Mouse (Mus musculus): ENCODE measurements around the gene Gm1113. TPM values are rescaled to one million over a fixed set of nuclear protein-coding genes. Genes with fewer than 3 reads are reported as not detected.

Gm1113 gene
- polyA plus RNA-seq (2016; fragmentation: Nextera tagmentation; extraction: Ambion mirVana), result not detected in 2 replicates

GRCm38 (mm10) chr9:35518169-35518568, at the start of gene Gm1113:
Gene Gm1113, minus strand, starts transcription at chr9:35518269.
- H3K9me3 ChIP-seq (replicated peaks), result no peaks in the 10 kb centered on the region
- WGBS, result 79% methylated on average over 3 of the region's 3 CpGs
- ATAC-seq (ENCODE audit: low FRiP score), result no peak

GRCm38 (mm10) chr9:35564536-35565240, 46.6 kb upstream of the Gm1113 start:
- WGBS, result 94% methylated on average over 5 of the region's 5 CpGs
- H3K9me3 ChIP-seq (replicated peaks), result no peaks in the 10 kb centered on the region
- no peak overlapping the region for H3K4me3 ChIP-seq
- no peaks in the 10 kb centered on the region for H3K27me3 ChIP-seq
- peaks cover 41% of the 10 kb centered on the region for H3K36me3 ChIP-seq
- no peak overlapping the region for H3K9ac ChIP-seq
- no peak overlapping the region for H3K27ac ChIP-seq
- H3K4me1 ChIP-seq, result peaks cover 16% of the 10 kb centered on the region
- ATAC-seq (ENCODE audit: low FRiP score), result no peak
- H3K4me2 ChIP-seq (replicated peaks), result no peak overlapping the region

More at GRCm38 (mm10) chr9:35518169-35518568, at the start of gene Gm1113:
- Histone ChIP-seq H3K27me3 (peaks cover 3% of the 10 kb centered on the region; the same call in 1 of the 2 replicates), H3K9ac (no peak within 1 kb of the TSS), H3K36me3 (no peaks in the 10 kb centered on the region), H3K27ac (no peak within 1 kb of the TSS), H3K4me3 (no peak within 1 kb of the TSS), H3K4me1 (peaks cover 1% of the 10 kb centered on the region; the same call in 1 of the 2 replicates), H3K4me2 (replicated peaks) (no peak within 1 kb of the TSS)

- WGBS, result 96% methylated on average over 6 of the region's 6 CpGs
- Histone ChIP-seq H3K9me3 (replicated peaks) (no peaks in the 10 kb centered on the region), H3K27ac (no peak overlapping the region), H3K4me1 (peaks cover 13% of the 10 kb centered on the region), H3K4me2 (replicated peaks) (no peak overlapping the region), H3K9ac (no peak overlapping the region), H3K36me3 (peaks cover 28% of the 10 kb centered on the region), H3K4me3 (no peak overlapping the region), H3K27me3 (0 out of 2 replicates have a peak, but pooled peaks cover 8% of the 10 kb centered on the region)
- no peak for ATAC-seq (ENCODE audit: low FRiP score)
Observed at GRCm38 (mm10) chr9:35561583-35561982, 43.5 kb upstream of the Gm1113 start.

- no peak overlapping the region for H3K4me2 ChIP-seq (replicated peaks)
- ATAC-seq (ENCODE audit: low FRiP score), result no peak
- H3K9me3 ChIP-seq (replicated peaks), result no peaks in the 10 kb centered on the region
- 0 out of 2 replicates have a peak, but pooled peaks cover 8% of the 10 kb centered on the region for H3K27me3 ChIP-seq
- H3K9ac ChIP-seq, result no peak overlapping the region
- WGBS, result 96% methylated on average over 11 of the region's 11 CpGs
- H3K4me3 ChIP-seq, result no peak overlapping the region
- no peak overlapping the region for H3K27ac ChIP-seq
- peaks cover 24% of the 10 kb centered on the region for H3K36me3 ChIP-seq
- peaks cover 13% of the 10 kb centered on the region for H3K4me1 ChIP-seq
Observed at GRCm38 (mm10) chr9:35561076-35561475, 43.0 kb upstream of the Gm1113 start.

GRCm38 (mm10) chr9:35559009-35559890, 41.2 kb upstream of the Gm1113 start:
- H3K4me1 ChIP-seq, result peaks cover 13% of the 10 kb centered on the region
- 0 out of 2 replicates have a peak, but pooled peaks cover 12% of the 10 kb centered on the region for H3K27me3 ChIP-seq
- WGBS, result 2% methylated on average over 31 of the region's 31 CpGs
- peak overlapping the region; percentile 60 for H3K9ac ChIP-seq
- peak overlapping the region; percentile 45 for H3K27ac ChIP-seq
- ATAC-seq (ENCODE audit: low FRiP score), result peak; percentile 91
- H3K4me3 ChIP-seq, result peak overlapping the region; percentile 51
- H3K9me3 ChIP-seq (replicated peaks), result no peaks in the 10 kb centered on the region
- H3K4me2 ChIP-seq (replicated peaks), result peak overlapping the region; percentile 89
- peaks cover 11% of the 10 kb centered on the region for H3K36me3 ChIP-seq

- Histone ChIP-seq H3K4me3 (peak within 1 kb of the TSS; percentile 51), H3K36me3 (peaks cover 11% of the 10 kb centered on the region), H3K27ac (peak within 1 kb of the TSS; percentile 45), H3K4me2 (replicated peaks) (peak within 1 kb of the TSS; percentile 89), H3K9ac (peak within 1 kb of the TSS; percentile 60), H3K27me3 (0 out of 2 replicates have a peak, but pooled peaks cover 12% of the 10 kb centered on the region), H3K9me3 (replicated peaks) (no peaks in the 10 kb centered on the region), H3K4me1 (peaks cover 13% of the 10 kb centered on the region)
- ATAC-seq (ENCODE audit: low FRiP score), result peak; percentile 87
- under 1% methylated on average over 57 of the region's 59 CpGs for WGBS
Observed at GRCm38 (mm10) chr9:35558257-35559008, 40.4 kb upstream of the Gm1113 start, which contains the start of the genes Ddx25 and Pus3. Gene Ddx25, minus strand, starts transcription at chr9:35558528. Gene Pus3, plus strand, starts transcription at chr9:35558595.

- H3K27me3 ChIP-seq, result 0 out of 2 replicates have a peak, but pooled peaks cover 12% of the 10 kb centered on the region
- no peak overlapping the region for H3K27ac ChIP-seq
- H3K36me3 ChIP-seq, result peaks cover 8% of the 10 kb centered on the region
- WGBS, result 79% methylated on average over 12 of the region's 12 CpGs
- H3K4me1 ChIP-seq, result peaks cover 13% of the 10 kb centered on the region
- no peaks in the 10 kb centered on the region for H3K9me3 ChIP-seq (replicated peaks)
- no peak overlapping the region for H3K4me2 ChIP-seq (replicated peaks)
- ATAC-seq (ENCODE audit: low FRiP score), result no peak
- H3K9ac ChIP-seq, result no peak overlapping the region
- H3K4me3 ChIP-seq, result no peak overlapping the region
Observed at GRCm38 (mm10) chr9:35556494-35557102, 38.5 kb upstream of the Gm1113 start.

GRCm38 (mm10) chr9:35548455-35548854, 30.4 kb upstream of the Gm1113 start:
- H3K4me1 ChIP-seq, result no peaks in the 10 kb centered on the region
- H3K9ac ChIP-seq, result no peak overlapping the region
- no peak overlapping the region for H3K27ac ChIP-seq
- H3K36me3 ChIP-seq, result 0 out of 2 replicates have a peak, but pooled peaks cover 9% of the 10 kb centered on the region
- no peaks in the 10 kb centered on the region for H3K27me3 ChIP-seq
- ATAC-seq (ENCODE audit: low FRiP score), result no peak
- H3K4me3 ChIP-seq, result no peak overlapping the region
- WGBS, result 87% methylated on average over 9 of the region's 9 CpGs
- H3K4me2 ChIP-seq (replicated peaks), result no peak overlapping the region
- H3K9me3 ChIP-seq (replicated peaks), result no peaks in the 10 kb centered on the region

GRCm38 (mm10) chr9:35546745-35547144, 28.7 kb upstream of the Gm1113 start:
- no peak overlapping the region for H3K4me2 ChIP-seq (replicated peaks)
- no peaks in the 10 kb centered on the region for H3K4me1 ChIP-seq
- no peak for ATAC-seq (ENCODE audit: low FRiP score)
- no peaks in the 10 kb centered on the region for H3K27me3 ChIP-seq
- WGBS, result 82% methylated on average over 9 of the region's 9 CpGs
- H3K36me3 ChIP-seq, result 0 out of 2 replicates have a peak, but pooled peaks cover 13% of the 10 kb centered on the region
- no peak overlapping the region for H3K9ac ChIP-seq
- no peak overlapping the region for H3K27ac ChIP-seq
- H3K9me3 ChIP-seq (replicated peaks), result no peaks in the 10 kb centered on the region
- H3K4me3 ChIP-seq, result no peak overlapping the region

GRCm38 (mm10) chr9:35545704-35546103, 27.6 kb upstream of the Gm1113 start:
- H3K9me3 ChIP-seq (replicated peaks), result no peaks in the 10 kb centered on the region
- H3K36me3 ChIP-seq, result 0 out of 2 replicates have a peak, but pooled peaks cover 13% of the 10 kb centered on the region
- no peak overlapping the region for H3K4me2 ChIP-seq (replicated peaks)
- WGBS, result 79% methylated on average over 12 of the region's 12 CpGs
- H3K9ac ChIP-seq, result no peak overlapping the region
- no peak overlapping the region for H3K27ac ChIP-seq
- no peaks in the 10 kb centered on the region for H3K4me1 ChIP-seq
- H3K4me3 ChIP-seq, result no peak overlapping the region
- 0 out of 2 replicates have a peak, but pooled peaks cover 3% of the 10 kb centered on the region for H3K27me3 ChIP-seq
- ATAC-seq (ENCODE audit: low FRiP score), result no peak

GRCm38 (mm10) chr9:35544666-35545065, 26.6 kb upstream of the Gm1113 start:
- no peaks in the 10 kb centered on the region for H3K4me1 ChIP-seq
- no peak overlapping the region for H3K9ac ChIP-seq
- ATAC-seq (ENCODE audit: low FRiP score), result no peak
- H3K9me3 ChIP-seq (replicated peaks), result no peaks in the 10 kb centered on the region
- H3K36me3 ChIP-seq, result 0 out of 2 replicates have a peak, but pooled peaks cover 13% of the 10 kb centered on the region
- no peak overlapping the region for H3K27ac ChIP-seq
- no peak overlapping the region for H3K4me2 ChIP-seq (replicated peaks)
- H3K27me3 ChIP-seq, result 0 out of 2 replicates have a peak, but pooled peaks cover 3% of the 10 kb centered on the region
- 80% methylated on average over 2 of the region's 2 CpGs for WGBS
- no peak overlapping the region for H3K4me3 ChIP-seq
